Mouse (Mus musculus) kidney, embryonic 16.5 days (tissue): ENCODE measurements around the gene Sh3tc1. TPM values are rescaled to one million over a fixed set of nuclear protein-coding genes. Genes with fewer than 3 reads are reported as not detected.

Experiments
- ATAC-seq: fragments of 200-750 bp; cut with Nextera tagmentation; 2 replicates; pipeline ENCODE4 v1.8.0; 2017; ENCODE audit warnings: moderate TSS enrichment; ENCODE audit not compliant: low FRiP score, low TSS enrichment
- H3K27ac ChIP-seq: fragments of 300-500 bp; sonication (generic); 2 replicates; pipeline ENCODE4 v1.5.1; 2014; ENCODE audit warnings: low read length
- H3K27me3 ChIP-seq: fragments of 300-500 bp; sonication (generic); 2 replicates; pipeline ENCODE4 v1.6.1; 2014; ENCODE audit warnings: low read length, control low read depth, mixed read lengths; ENCODE audit not compliant: insufficient read depth
- H3K36me3 ChIP-seq: fragments of 300-500 bp; sonication (generic); 2 replicates; pipeline ENCODE4 v1.6.1; 2014; ENCODE audit warnings: low read length, control low read depth, mixed read lengths; ENCODE audit not compliant: insufficient read depth
- H3K4me1 ChIP-seq: fragments of 300-500 bp; sonication (generic); 2 replicates; pipeline ENCODE4 v1.6.1; 2014; ENCODE audit warnings: low read length, control low read depth, mixed read lengths; ENCODE audit not compliant: insufficient read depth
- H3K4me2 ChIP-seq: fragments of 300-500 bp; sonication (generic); replicated peaks from 2 replicates; pipeline ENCODE4 v1.6.1; 2014; ENCODE audit warnings: low read depth, low read length
- H3K4me3 ChIP-seq: fragments of 300-500 bp; sonication (generic); 2 replicates; pipeline ENCODE4 v1.5.1; 2014; ENCODE audit warnings: mild to moderate bottlenecking, low read length
- H3K9ac ChIP-seq: fragments of 300-500 bp; sonication (generic); replicated peaks from 2 replicates; pipeline ENCODE4 v1.6.1; 2014; ENCODE audit warnings: low read length
- H3K9me3 ChIP-seq: fragments of 300-500 bp; sonication (generic); 2 replicates; pipeline ENCODE4 v1.6.1; 2016; ENCODE audit warnings: low read length, control low read depth
- whole genome bisulfite sequencing: fragments of 180-500 bp; shearing (Covaris S2); extraction: QIAGEN DNeasy Blood & Tissue Kit; methylation state at CpG from one replicate; pipeline ENCODE4 v1.1.7; 2014; 5-methylcytosine and 5-hydroxymethylcytosine counted together
- polyA plus RNA-seq: library from polyadenylated mRNA; unstranded; fragments of >200 nt; fragmentation: Nextera tagmentation; extraction: Ambion mirVana; gene quantifications from 2 replicates; pipeline ENCODE4 v1.2.1, GENCODE M21; 2015

The Sh3tc1 gene
- polyA plus RNA-seq, 1 experiment from 2014 or later, result 25.2 TPM

GRCm38 (mm10) chr5:35756997-35757638 lies 17.3 kb upstream of the Sh3tc1 start:
- peak; percentile 40; the same call in 1 of the 2 replicates for ATAC-seq
- Histone ChIP-seq H3K9me3 (no peaks in the 10 kb centered on the region), H3K9ac (peak overlapping the region; percentile 25; the same call in 1 of the 2 replicates), H3K4me1 (peaks cover 9% of the 10 kb centered on the region; the same call in 1 of the 2 replicates), H3K27ac (no peak overlapping the region), H3K4me2 (peak overlapping the region; percentile 94), H3K27me3 (peaks cover 35% of the 10 kb centered on the region), H3K4me3 (peak overlapping the region; percentile 64), H3K36me3 (no peaks in the 10 kb centered on the region)
- WGBS, result 12% methylated on average over 25 of the region's 26 CpGs

- Histone ChIP-seq H3K36me3 (no peaks in the 10 kb centered on the region), H3K9me3 (no peaks in the 10 kb centered on the region), H3K27me3 (peaks cover 35% of the 10 kb centered on the region), H3K27ac (no peak overlapping the region), H3K9ac (no peak overlapping the region), H3K4me2 (no peak overlapping the region), H3K4me1 (peaks cover 9% of the 10 kb centered on the region; the same call in 1 of the 2 replicates), H3K4me3 (no peak overlapping the region)
- no peak for ATAC-seq
- 83% methylated on average over 4 of the region's 4 CpGs for WGBS
Observed at GRCm38 (mm10) chr5:35756020-35756419, 16.2 kb upstream of the Sh3tc1 start.

GRCm38 (mm10) chr5:35755131-35755733 lies 15.4 kb upstream of the Sh3tc1 start:
- Histone ChIP-seq H3K9me3 (no peaks in the 10 kb centered on the region), H3K27ac (no peak overlapping the region), H3K4me3 (no peak overlapping the region), H3K9ac (no peak overlapping the region), H3K36me3 (no peaks in the 10 kb centered on the region), H3K4me2 (no peak overlapping the region), H3K4me1 (peaks cover 9% of the 10 kb centered on the region; the same call in 1 of the 2 replicates), H3K27me3 (peaks cover 29% of the 10 kb centered on the region)
- ATAC-seq, result no peak
- WGBS, result 29% methylated on average over 5 of the region's 5 CpGs

GRCm38 (mm10) chr5:35751016-35751415 lies 11.2 kb upstream of the Sh3tc1 start:
- Histone ChIP-seq H3K4me3 (no peak overlapping the region), H3K36me3 (no peaks in the 10 kb centered on the region), H3K27ac (no peak overlapping the region), H3K9me3 (no peaks in the 10 kb centered on the region), H3K4me2 (no peak overlapping the region), H3K27me3 (peaks cover 4% of the 10 kb centered on the region; the same call in 1 of the 2 replicates), H3K9ac (no peak overlapping the region), H3K4me1 (no peaks in the 10 kb centered on the region)
- no peak for ATAC-seq
- 75% methylated on average over 7 of the region's 7 CpGs for WGBS

GRCm38 (mm10) chr5:35750026-35750425 lies 10.2 kb upstream of the Sh3tc1 start:
- no peak overlapping the region for H3K9ac ChIP-seq
- H3K27me3 ChIP-seq, result no peaks in the 10 kb centered on the region
- no peak for ATAC-seq
- H3K4me1 ChIP-seq, result no peaks in the 10 kb centered on the region
- no peaks in the 10 kb centered on the region for H3K36me3 ChIP-seq
- H3K4me3 ChIP-seq, result no peak overlapping the region
- H3K9me3 ChIP-seq, result no peaks in the 10 kb centered on the region
- 95% methylated on average over 1 of the region's 1 CpGs for WGBS
- H3K27ac ChIP-seq, result no peak overlapping the region
- H3K4me2 ChIP-seq, result no peak overlapping the region

GRCm38 (mm10) chr5:35749416-35749815 lies 9.6 kb upstream of the Sh3tc1 start:
- 49% methylated on average over 3 of the region's 3 CpGs for WGBS
- H3K27me3 ChIP-seq, result no peaks in the 10 kb centered on the region

GRCm38 (mm10) chr5:35746910-35747309 lies 7.1 kb upstream of the Sh3tc1 start:
- no peak overlapping the region for H3K4me3 ChIP-seq
- H3K4me1 ChIP-seq, result peaks cover 4% of the 10 kb centered on the region
- ATAC-seq, result no peak
- H3K27me3 ChIP-seq, result no peaks in the 10 kb centered on the region
- H3K9me3 ChIP-seq, result no peaks in the 10 kb centered on the region
- H3K27ac ChIP-seq, result no peak overlapping the region
- no peaks in the 10 kb centered on the region for H3K36me3 ChIP-seq
- no peak overlapping the region for H3K9ac ChIP-seq
- no peak overlapping the region for H3K4me2 ChIP-seq
- 26% methylated on average over 4 of the region's 4 CpGs for WGBS

More at GRCm38 (mm10) chr5:35749416-35749815, 9.6 kb upstream of the Sh3tc1 start:
- no peak overlapping the region for H3K9ac ChIP-seq
- H3K9me3 ChIP-seq, result no peaks in the 10 kb centered on the region
- ATAC-seq, result no peak
- H3K4me2 ChIP-seq, result no peak overlapping the region
- H3K4me1 ChIP-seq, result no peaks in the 10 kb centered on the region
- no peak overlapping the region for H3K27ac ChIP-seq
- no peak overlapping the region for H3K4me3 ChIP-seq
- H3K36me3 ChIP-seq, result no peaks in the 10 kb centered on the region

GRCm38 (mm10) chr5:35745406-35745805 lies 5.6 kb upstream of the Sh3tc1 start:
- Histone ChIP-seq H3K36me3 (no peaks in the 10 kb centered on the region), H3K4me2 (no peak overlapping the region), H3K4me1 (peaks cover 19% of the 10 kb centered on the region), H3K27ac (no peak overlapping the region), H3K27me3 (peaks cover 3% of the 10 kb centered on the region; the same call in 1 of the 2 replicates), H3K9ac (no peak overlapping the region), H3K4me3 (no peak overlapping the region), H3K9me3 (no peaks in the 10 kb centered on the region)
- WGBS, result 88% methylated on average over 5 of the region's 5 CpGs
- no peak for ATAC-seq

- Histone ChIP-seq H3K9ac (no peak overlapping the region), H3K4me3 (no peak overlapping the region), H3K4me2 (no peak overlapping the region), H3K4me1 (peaks cover 28% of the 10 kb centered on the region), H3K9me3 (no peaks in the 10 kb centered on the region), H3K27ac (no peak overlapping the region), H3K27me3 (peaks cover 7% of the 10 kb centered on the region; the same call in 1 of the 2 replicates), H3K36me3 (no peaks in the 10 kb centered on the region)
- WGBS, result 82% methylated on average over 7 of the region's 7 CpGs
- no peak for ATAC-seq
Observed at GRCm38 (mm10) chr5:35743990-35744722, 4.4 kb upstream of the Sh3tc1 start.
